In genomic region chr10:109498301-109498700, GRCm38 (mm10) we compare ENCODE assay signal across 14 mouse cellular contexts.
"Had no signal": no experiment of that assay in that cellular context is flagged by ENCODE, and none has a peak within 500 bp of the region (broad histone marks: within the 10 kb centered on the region; RNA-seq: fewer than 3 reads in every experiment).

No protein-coding gene starts in this region.

- H3K4me3 ChIP-seq: limb, embryonic 13.5 days; midbrain, embryonic 10.5 days; myocyte; neural tube, embryonic 15.5 days had no signal

- H3K27me3 ChIP-seq: limb, embryonic 13.5 days; neural tube, embryonic 15.5 days had no signal

- H3K4me2 ChIP-seq: limb, embryonic 13.5 days; neural tube, embryonic 15.5 days had no signal

- H3K27ac ChIP-seq: limb, embryonic 13.5 days; liver, embryonic 14.5 days; midbrain, embryonic 10.5 days; neural tube, embryonic 15.5 days had no signal

- H3K9ac ChIP-seq: limb, embryonic 13.5 days; liver, embryonic 14.5 days; neural tube, embryonic 15.5 days had no signal

- H3K36me3 ChIP-seq: limb, embryonic 13.5 days; midbrain, embryonic 10.5 days; neural tube, embryonic 15.5 days had no signal

- H3K9me3 ChIP-seq: midbrain, embryonic 10.5 days; neural tube, embryonic 15.5 days had no signal

- H3K4me1 ChIP-seq: limb, embryonic 13.5 days; midbrain, embryonic 10.5 days; neural tube, embryonic 15.5 days had no signal

- DNase-seq: kidney, adult 11 months; kidney, postnatal 10 days; left cerebral cortex, postnatal 4 days; lung, adult 2 months; midbrain, embryonic 14.5 days; right cerebral cortex, adult 18-20 months; right cerebral cortex, postnatal 25 days; thymus, adult 18-20 months; thymus, postnatal 14 days had no signal
